Mouse (Mus musculus): ENCODE data around the gene Slc7a1. TPM values are rescaled to one million over a fixed set of nuclear protein-coding genes. Genes with fewer than 3 reads are reported as not detected.

Gene Slc7a1
- polyA plus RNA-seq, 1 experiment from 2014 or later, result 13.0 TPM

DNA sequence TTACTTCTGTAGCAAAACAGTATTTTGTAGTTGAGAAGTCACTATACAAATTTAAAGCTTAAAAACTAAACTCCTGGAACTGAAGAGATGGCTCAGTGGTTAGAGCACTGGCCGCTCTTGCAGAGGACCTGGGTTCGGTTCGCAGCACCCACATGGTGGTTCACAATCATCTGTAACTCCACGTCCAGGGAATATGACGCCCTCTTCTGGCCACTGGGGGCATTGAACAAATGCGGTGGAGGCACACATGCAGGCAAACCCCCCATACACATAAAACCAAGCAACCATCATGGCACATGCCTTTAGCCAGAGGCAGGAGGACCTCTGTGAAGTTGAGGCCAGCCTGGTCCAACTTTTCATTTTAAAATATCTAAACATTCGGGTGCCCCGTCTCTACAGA lies 23.3 kb downstream of the Slc7a1 start:
- Histone ChIP-seq H3K27ac (replicated peaks) (no peak overlapping the region), H3K4me1 (peaks cover 6% of the 10 kb centered on the region; the same call in 1 of the 2 replicates), H3K27me3 (replicated peaks; ENCODE audit: low read depth, poor library complexity, severe bottlenecking) (no peaks in the 10 kb centered on the region), H3K9me3 (peaks cover 2% of the 10 kb centered on the region; the same call in 1 of the 2 replicates), H3K4me3 (no peak overlapping the region), H3K36me3 (replicated peaks) (peaks cover 17% of the 10 kb centered on the region)
- no peak for DNase-seq (ENCODE audit: low spot score)
- WGBS, result 92% methylated on average over 8 of the region's 8 CpGs

DNA sequence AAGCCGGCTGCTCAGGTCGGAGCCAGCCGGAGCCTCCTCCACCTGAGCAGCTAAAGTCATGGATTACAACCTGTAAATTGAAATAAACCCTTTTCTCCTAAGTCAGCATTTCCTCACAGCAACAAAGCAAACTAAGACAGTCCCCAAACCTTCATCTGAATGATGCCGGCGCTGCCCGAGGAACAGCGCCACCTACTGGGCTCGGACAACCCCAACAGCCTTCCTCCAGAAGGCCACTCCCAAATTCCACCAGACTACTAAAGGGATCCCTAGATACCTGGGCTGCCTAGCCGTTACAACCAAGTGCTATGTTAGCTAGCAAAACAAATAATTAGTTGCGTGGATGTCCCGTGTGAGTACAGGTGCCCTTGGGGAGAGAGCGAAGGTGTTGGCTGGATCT lies 24.2 kb downstream of the Slc7a1 start:
- DNase-seq (ENCODE audit: low spot score), result no peak
- Histone ChIP-seq H3K4me1 (peaks cover 6% of the 10 kb centered on the region; the same call in 1 of the 2 replicates), H3K27me3 (replicated peaks; ENCODE audit: low read depth, poor library complexity, severe bottlenecking) (no peaks in the 10 kb centered on the region), H3K27ac (replicated peaks) (no peak overlapping the region), H3K9me3 (peaks cover 2% of the 10 kb centered on the region; the same call in 1 of the 2 replicates), H3K36me3 (replicated peaks) (peaks cover 19% of the 10 kb centered on the region), H3K4me3 (no peak overlapping the region)
- WGBS, result 73% methylated on average over 12 of the region's 12 CpGs

DNA sequence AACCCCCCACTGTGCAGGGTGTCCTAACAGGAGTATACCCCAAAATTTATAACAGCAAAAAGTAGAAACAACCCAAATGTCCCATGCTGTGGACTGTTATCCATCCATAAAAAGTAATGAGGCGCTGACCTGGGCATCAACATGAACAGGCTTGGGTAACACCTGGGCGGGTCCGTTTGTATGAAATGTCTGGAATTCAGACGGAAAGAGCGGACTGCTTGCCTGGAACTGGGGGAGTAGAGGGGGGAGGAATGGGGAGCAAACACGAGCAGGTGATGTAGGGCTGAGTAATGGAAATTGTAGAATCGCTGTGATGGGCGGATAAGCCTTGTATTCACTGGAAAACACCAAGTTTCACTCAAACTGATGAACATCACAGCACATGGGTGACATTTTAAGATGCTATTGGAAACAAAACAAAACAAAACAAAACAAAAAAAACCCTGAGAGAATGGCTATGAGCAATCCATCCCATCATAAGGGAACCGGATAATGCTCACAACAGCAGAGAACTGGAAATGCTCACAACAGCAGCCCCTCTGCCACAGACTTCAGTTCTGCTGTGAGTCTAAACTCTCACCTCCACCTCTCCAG lies 26.5 kb downstream of the Slc7a1 start:
- peaks cover 29% of the 10 kb centered on the region for H3K36me3 ChIP-seq (replicated peaks)
- no peaks in the 10 kb centered on the region for H3K27me3 ChIP-seq (replicated peaks; ENCODE audit: low read depth, poor library complexity, severe bottlenecking)
- peaks cover 6% of the 10 kb centered on the region; the same call in 1 of the 2 replicates for H3K9me3 ChIP-seq
- no peak overlapping the region for H3K4me3 ChIP-seq
- H3K27ac ChIP-seq (replicated peaks), result no peak overlapping the region
- no peak for DNase-seq (ENCODE audit: low spot score)
- H3K4me1 ChIP-seq, result peaks cover 6% of the 10 kb centered on the region; the same call in 1 of the 2 replicates
- WGBS, result 93% methylated on average over 9 of the region's 9 CpGs

DNA sequence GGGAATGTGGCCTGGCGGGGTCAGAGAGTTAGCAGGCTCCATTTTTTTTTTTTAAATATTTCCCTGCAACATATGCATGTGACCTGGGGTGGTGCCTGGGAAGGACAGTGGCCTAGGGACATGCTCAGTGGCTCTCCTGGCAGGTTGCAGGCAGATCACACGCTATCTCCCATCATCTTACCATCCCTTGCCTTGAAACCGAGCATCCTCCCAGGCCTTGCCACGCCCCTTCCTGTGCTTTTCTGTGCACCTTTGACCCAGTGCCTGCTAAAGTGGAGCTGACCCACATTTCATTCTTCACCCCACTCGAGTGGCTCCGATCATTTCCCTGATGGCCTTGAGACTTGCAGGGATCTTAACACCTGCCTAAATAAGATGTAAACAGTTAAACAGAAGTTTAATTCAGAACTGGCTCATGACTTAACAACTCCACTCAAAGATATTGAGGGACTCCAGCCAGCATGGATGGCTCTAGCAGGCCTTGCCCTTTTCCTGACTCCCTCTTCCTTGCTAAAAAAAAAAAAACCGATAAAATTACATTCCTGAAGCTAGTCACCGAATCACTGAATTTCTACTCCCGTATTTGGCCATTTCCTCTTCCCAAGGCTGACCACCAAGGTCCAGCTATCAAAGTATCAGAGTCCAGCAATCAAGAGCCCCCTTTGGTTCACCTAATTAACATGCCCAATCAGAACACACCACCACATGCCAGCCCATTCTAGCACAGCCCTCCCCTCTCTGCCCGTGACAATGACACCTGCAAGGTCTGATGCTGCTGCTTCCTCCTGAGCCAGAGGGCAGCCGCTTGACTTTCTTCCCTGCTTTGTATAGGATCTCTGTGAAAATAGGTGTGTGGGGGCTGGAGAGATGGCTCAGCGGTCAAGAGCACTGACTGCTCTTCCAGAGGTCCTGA lies 27.4 kb downstream of the Slc7a1 start:
- H3K36me3 ChIP-seq (replicated peaks), result peaks cover 29% of the 10 kb centered on the region
- no peaks in the 10 kb centered on the region for H3K27me3 ChIP-seq (replicated peaks; ENCODE audit: low read depth, poor library complexity, severe bottlenecking)
- H3K4me3 ChIP-seq, result no peak overlapping the region
- no peak for DNase-seq (ENCODE audit: low spot score)
- 86% methylated on average over 12 of the region's 12 CpGs for WGBS
- no peak overlapping the region for H3K27ac ChIP-seq (replicated peaks)
- peaks cover 6% of the 10 kb centered on the region; the same call in 1 of the 2 replicates for H3K4me1 ChIP-seq
- H3K9me3 ChIP-seq, result peaks cover 6% of the 10 kb centered on the region; the same call in 1 of the 2 replicates

DNA sequence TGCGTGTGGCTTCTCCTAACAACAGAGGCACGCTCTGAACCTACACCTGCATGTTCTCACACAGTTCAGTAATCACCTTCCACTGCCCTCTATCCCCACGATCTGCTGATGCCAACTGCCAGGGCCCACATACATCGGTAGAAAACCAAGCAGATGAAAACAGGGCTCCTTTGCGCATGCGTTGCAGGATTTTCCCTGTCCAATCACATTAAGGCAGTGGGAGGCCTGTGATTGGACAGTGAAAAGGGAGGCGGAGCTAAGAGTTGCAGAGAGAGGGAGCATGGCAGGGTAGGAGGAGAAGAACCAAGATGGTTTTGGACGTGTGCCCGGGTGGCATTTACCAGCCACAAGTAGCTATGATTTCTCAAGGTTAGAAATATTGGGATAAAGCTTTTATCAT lies 28.3 kb downstream of the Slc7a1 start:
- WGBS, result 92% methylated on average over 9 of the region's 9 CpGs
- Histone ChIP-seq H3K27ac (replicated peaks) (no peak overlapping the region), H3K4me3 (no peak overlapping the region), H3K4me1 (peaks cover 11% of the 10 kb centered on the region; the same call in 1 of the 2 replicates), H3K36me3 (replicated peaks) (peaks cover 24% of the 10 kb centered on the region), H3K9me3 (peaks cover 6% of the 10 kb centered on the region; the same call in 1 of the 2 replicates), H3K27me3 (replicated peaks; ENCODE audit: low read depth, poor library complexity, severe bottlenecking) (no peaks in the 10 kb centered on the region)
- no peak for DNase-seq (ENCODE audit: low spot score)

DNA sequence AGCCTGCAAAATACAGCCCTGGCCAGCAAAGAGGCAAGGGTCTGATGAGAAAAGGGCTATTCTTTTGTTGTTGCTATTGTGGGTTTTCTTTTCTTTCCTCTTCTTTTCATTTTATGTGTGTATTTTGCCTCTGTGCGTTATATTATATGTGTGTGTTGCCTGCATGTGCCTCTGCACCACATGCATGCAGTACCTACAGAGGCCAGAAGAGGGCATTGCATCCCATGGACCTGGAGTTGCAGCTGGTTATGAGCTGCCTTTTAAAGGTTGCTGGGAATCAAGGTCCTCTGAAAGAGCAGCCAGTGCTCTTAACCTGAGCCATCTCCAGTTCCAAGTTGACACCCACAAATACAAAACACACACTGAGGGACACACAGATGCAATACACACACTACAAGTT lies 29.1 kb downstream of the Slc7a1 start:
- H3K9me3 ChIP-seq, result peaks cover 4% of the 10 kb centered on the region; the same call in 1 of the 2 replicates
- no peak overlapping the region for H3K27ac ChIP-seq (replicated peaks)
- H3K36me3 ChIP-seq (replicated peaks), result peaks cover 16% of the 10 kb centered on the region
- 97% methylated on average over 1 of the region's 1 CpGs for WGBS
- H3K4me1 ChIP-seq, result peaks cover 16% of the 10 kb centered on the region; the same call in 1 of the 2 replicates
- no peak overlapping the region for H3K4me3 ChIP-seq
- peak; percentile 42 for DNase-seq (ENCODE audit: low spot score)
- H3K27me3 ChIP-seq (replicated peaks; ENCODE audit: low read depth, poor library complexity, severe bottlenecking), result no peaks in the 10 kb centered on the region

DNA sequence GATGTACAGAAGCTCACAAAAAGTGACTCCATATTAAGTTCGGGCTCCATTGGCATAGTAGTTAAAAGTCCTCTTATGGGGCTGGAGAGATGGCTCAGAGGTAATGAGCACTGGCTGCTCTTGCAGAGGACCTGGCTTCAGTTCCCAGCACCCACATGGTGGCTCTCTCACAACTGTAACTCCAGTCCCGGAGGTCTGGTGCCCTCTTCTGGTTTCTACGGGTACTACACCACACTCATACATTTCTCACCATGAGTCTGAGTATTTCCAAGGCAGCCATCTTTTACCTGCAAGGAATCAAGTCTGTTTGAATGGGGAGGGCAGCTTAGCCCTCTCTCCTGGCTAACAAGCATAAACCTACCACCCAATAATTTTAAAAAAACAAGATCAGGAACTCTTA lies 30.5 kb downstream of the Slc7a1 start:
- whole genome bisulfite sequencing, result 95% methylated on average over 3 of the region's 3 CpGs
- peaks cover 20% of the 10 kb centered on the region for H3K36me3 ChIP-seq (replicated peaks)
- H3K27ac ChIP-seq (replicated peaks), result no peak overlapping the region
- H3K4me1 ChIP-seq, result peaks cover 14% of the 10 kb centered on the region; the same call in 1 of the 2 replicates
- DNase-seq (ENCODE audit: low spot score), result no peak
- H3K4me3 ChIP-seq, result no peak overlapping the region
- no peaks in the 10 kb centered on the region for H3K27me3 ChIP-seq (replicated peaks; ENCODE audit: low read depth, poor library complexity, severe bottlenecking)
- H3K9me3 ChIP-seq, result peaks cover 4% of the 10 kb centered on the region; the same call in 1 of the 2 replicates

DNA sequence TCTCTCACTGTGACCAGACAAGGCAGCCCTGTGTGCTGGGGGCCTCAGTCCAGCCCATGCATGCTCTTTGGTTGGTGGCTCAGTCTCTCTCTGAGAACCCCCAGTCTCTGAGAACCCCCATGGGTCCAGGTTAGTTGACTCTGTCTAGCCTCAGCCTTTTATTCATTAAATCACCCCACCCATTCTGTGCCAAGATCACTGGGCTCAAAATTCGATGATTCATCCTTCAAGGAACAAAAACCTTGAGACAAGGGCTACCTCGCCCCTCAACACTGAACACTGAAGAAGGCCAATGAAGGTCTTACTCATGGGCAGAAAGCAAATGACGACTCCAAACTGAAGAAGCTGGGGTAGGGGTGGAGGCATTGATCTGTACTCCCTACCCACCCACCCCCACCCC lies 31.9 kb downstream of the Slc7a1 start:
- 90% methylated on average over 3 of the region's 3 CpGs for WGBS
- Histone ChIP-seq H3K4me1 (peaks cover 19% of the 10 kb centered on the region; the same call in 1 of the 2 replicates), H3K9me3 (peaks cover 4% of the 10 kb centered on the region; the same call in 1 of the 2 replicates), H3K4me3 (no peak overlapping the region), H3K36me3 (replicated peaks) (peaks cover 33% of the 10 kb centered on the region), H3K27me3 (replicated peaks; ENCODE audit: low read depth, poor library complexity, severe bottlenecking) (no peaks in the 10 kb centered on the region), H3K27ac (replicated peaks) (no peak overlapping the region)
- DNase-seq (ENCODE audit: low spot score), result no peak

DNA sequence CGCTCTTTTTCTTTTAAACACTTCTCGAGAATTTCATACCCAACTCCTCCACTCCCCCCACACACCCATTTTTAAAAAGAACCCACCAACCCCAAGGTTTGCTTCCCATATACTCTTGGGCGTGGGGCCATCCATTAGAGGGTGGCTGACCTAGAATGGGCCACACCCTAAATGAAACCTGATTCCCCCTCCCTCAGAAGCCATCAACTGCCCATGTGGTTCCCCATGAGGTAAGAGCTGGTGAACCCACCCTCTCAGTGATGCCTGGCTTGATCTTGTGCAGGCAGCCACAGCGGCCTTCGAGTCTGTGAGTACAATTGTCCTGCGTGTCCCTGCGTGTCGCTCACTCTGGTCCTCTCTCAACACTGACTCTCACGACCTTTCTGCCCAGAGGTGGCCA lies 33.2 kb downstream of the Slc7a1 start:
- DNase-seq (ENCODE audit: low spot score), result no peak
- whole genome bisulfite sequencing, result 83% methylated on average over 9 of the region's 9 CpGs

DNA sequence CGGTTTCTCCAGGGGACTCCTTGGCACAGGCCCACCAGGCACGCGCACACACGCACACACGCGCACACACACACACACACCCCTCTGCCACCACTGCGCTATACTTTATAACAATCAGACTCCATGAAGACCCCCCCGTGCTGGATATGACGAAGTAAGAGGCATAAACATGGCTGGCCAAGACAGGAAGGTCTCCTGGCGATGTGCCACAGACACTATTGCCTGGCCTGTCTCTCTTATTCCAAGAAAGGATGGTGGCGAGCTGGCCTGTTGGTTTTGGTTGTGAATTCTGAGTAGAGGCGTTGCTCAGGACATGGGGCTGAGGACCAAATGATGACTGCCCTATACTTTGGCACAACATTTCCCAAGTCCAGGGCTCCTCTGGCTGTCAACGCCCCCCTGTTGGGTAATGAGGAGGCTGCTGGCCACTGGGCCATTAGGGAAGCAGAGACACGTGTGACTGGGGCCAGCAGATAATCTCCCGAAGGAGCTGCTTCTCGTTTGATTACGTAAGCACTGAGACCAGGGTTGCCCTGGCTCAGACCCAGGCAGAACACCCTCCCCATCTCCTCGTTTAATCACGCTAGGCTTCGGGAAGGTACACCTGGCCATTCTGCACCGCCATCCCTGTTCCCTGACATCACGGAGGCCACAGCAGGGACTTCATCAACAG lies 36.1 kb downstream of the Slc7a1 start:
- Histone ChIP-seq H3K27ac (replicated peaks) (no peak overlapping the region), H3K9me3 (no peaks in the 10 kb centered on the region), H3K27me3 (replicated peaks; ENCODE audit: low read depth, poor library complexity, severe bottlenecking) (no peaks in the 10 kb centered on the region), H3K4me1 (peaks cover 41% of the 10 kb centered on the region), H3K36me3 (replicated peaks) (peaks cover 18% of the 10 kb centered on the region), H3K4me3 (no peak overlapping the region)
- DNase-seq (ENCODE audit: low spot score), result no peak
- WGBS, result 90% methylated on average over 22 of the region's 22 CpGs

More for the DNA sequence above, 33.2 kb downstream of the Slc7a1 start:
- no peaks in the 10 kb centered on the region for H3K27me3 ChIP-seq (replicated peaks; ENCODE audit: low read depth, poor library complexity, severe bottlenecking)
- H3K9me3 ChIP-seq, result peaks cover 4% of the 10 kb centered on the region; the same call in 1 of the 2 replicates
- H3K36me3 ChIP-seq (replicated peaks), result peaks cover 29% of the 10 kb centered on the region
- H3K27ac ChIP-seq (replicated peaks), result no peak overlapping the region
- H3K4me3 ChIP-seq, result no peak overlapping the region
- peaks cover 29% of the 10 kb centered on the region for H3K4me1 ChIP-seq

DNA sequence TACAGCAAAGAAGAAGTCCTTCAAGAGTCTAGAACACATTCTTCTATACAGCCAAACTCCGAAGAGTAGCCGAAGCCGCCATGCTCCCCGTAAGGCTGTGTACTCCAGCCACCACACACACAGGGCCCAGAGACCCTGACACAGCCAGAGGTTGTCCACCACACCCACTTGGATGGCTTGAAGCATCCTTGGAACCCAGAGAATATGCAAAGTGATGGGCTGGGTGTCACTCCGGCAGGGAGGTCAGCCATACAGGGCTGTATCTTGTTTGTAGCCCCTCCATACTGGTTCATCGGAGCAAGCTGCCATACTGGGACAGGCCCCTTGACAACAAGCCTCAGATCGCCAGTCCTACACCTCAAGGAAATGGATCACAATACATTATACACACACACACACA lies 37.4 kb downstream of the Slc7a1 start:
- H3K4me3 ChIP-seq, result no peak overlapping the region
- no peaks in the 10 kb centered on the region for H3K9me3 ChIP-seq
- no peak overlapping the region for H3K27ac ChIP-seq (replicated peaks)
- 93% methylated on average over 7 of the region's 7 CpGs for WGBS
- no peak for DNase-seq (ENCODE audit: low spot score)
- no peaks in the 10 kb centered on the region for H3K27me3 ChIP-seq (replicated peaks; ENCODE audit: low read depth, poor library complexity, severe bottlenecking)
- peaks cover 41% of the 10 kb centered on the region for H3K4me1 ChIP-seq
- peaks cover 21% of the 10 kb centered on the region for H3K36me3 ChIP-seq (replicated peaks)

DNA sequence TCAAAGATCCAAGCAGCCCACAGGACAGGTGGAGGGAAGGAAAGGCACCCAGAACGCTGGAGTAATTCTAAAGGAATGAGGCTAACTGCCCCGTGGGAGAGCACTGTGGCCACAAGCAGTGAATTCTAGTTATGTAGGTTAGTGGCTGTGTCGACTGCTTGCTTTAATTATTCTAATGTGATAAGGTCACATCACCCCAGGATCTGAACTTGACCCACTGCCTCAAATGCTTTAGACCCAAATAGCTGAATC lies 38.0 kb downstream of the Slc7a1 start:
- WGBS, result 40% methylated on average over 3 of the region's 3 CpGs
- H3K27ac ChIP-seq (replicated peaks), result no peak overlapping the region
- no peaks in the 10 kb centered on the region for H3K27me3 ChIP-seq (replicated peaks; ENCODE audit: low read depth, poor library complexity, severe bottlenecking)
- H3K36me3 ChIP-seq (replicated peaks), result peaks cover 23% of the 10 kb centered on the region
- DNase-seq (ENCODE audit: low spot score), result no peak
- no peaks in the 10 kb centered on the region for H3K9me3 ChIP-seq
- H3K4me1 ChIP-seq, result peaks cover 39% of the 10 kb centered on the region
- no peak overlapping the region for H3K4me3 ChIP-seq

Measured in embryonic facial prominence, embryonic 10.5 days (tissue).